ENCODE assay signal across 9 mouse cellular contexts in genomic region chr9:75197297-75197696, GRCm38 (mm10). TPM values are rescaled to one million over a fixed set of nuclear protein-coding genes. Genes with fewer than 3 reads are reported as not detected.
DNase-seq lines count a peak whose midpoint lies in the region; ATAC-seq and TF ChIP-seq lines count a peak whose summit lies in the region.
"Had no signal": no experiment of that assay in that cellular context is flagged by ENCODE, and none has a peak within 500 bp of the region (broad histone marks: within the 10 kb centered on the region; RNA-seq: fewer than 3 reads in every experiment).

No protein-coding gene starts in this region.

- H3K9ac ChIP-seq in CH12.LX (ENCODE audit: insufficient read depth, low read depth): peak overlapping the region; percentile 6; the same call in 1 of the 2 replicates
- H3K9ac ChIP-seq in stomach, postnatal 0 days (ENCODE audit: low read length): no peak overlapping the region
- no peak overlapping the region for H3K9ac ChIP-seq in intestine, embryonic 16.5 days (ENCODE audit: low read depth, low read length)
- H3K9ac ChIP-seq: neural tube, embryonic 12.5 days had no signal

- H3K4me2 ChIP-seq in CH12.LX (ENCODE audit: insufficient read depth, low read depth, poor library complexity, severe bottlenecking): 0 out of 2 replicates have a peak overlapping the region, but pooled peaks have one; percentile 61
- no peak overlapping the region for H3K4me2 ChIP-seq in stomach, postnatal 0 days (replicated peaks; ENCODE audit: low read depth)
- no peak overlapping the region for H3K4me2 ChIP-seq in intestine, embryonic 16.5 days (ENCODE audit: low read depth, low read length)
- H3K4me2 ChIP-seq: neural tube, embryonic 12.5 days had no signal

- in situ Hi-C loops in CH12.LX (cut with MboI; ENCODE audit: low pct_ligation_motif_present, low pct_unique_long_range_greater_than_20kb, low sequenced_read_pairs): no loop called here

- TF ChIP-seq EP300 in CH12.LX (IDR thresholded peaks at IDR 0.05; ENCODE audit: low read length): peak; percentile 34; the same call in 1 of the 2 replicates
- TF ChIP-seq EP300 in stomach, postnatal 0 days (optimal IDR thresholded peaks at IDR 0.05): no peak

- peak; percentile 53; the same call in 1 of the 2 replicates for ATAC-seq in stomach, postnatal 0 days (ENCODE audit: low FRiP score, low TSS enrichment)
- ATAC-seq in intestine, embryonic 16.5 days: no peak

- peak in 1 of 2 experiments; percentile 81; a peak in 2 of 4 replicates for TF ChIP-seq CTCF in CH12.LX (conservative IDR thresholded peaks at IDR 0.05 in 1 of 2, IDR thresholded peaks at IDR 0.05 in 1 of 2; ENCODE audit: low read depth in 2 of 2, low read length in 2 of 2)
- TF ChIP-seq CTCF in embryonic fibroblast, embryonic 13.5 days (IDR thresholded peaks at IDR 0.05; ENCODE audit: borderline replicate concordance, insufficient read depth, low read length): peak; percentile 18; the same call in 1 of the 2 replicates
- peak; percentile 68 for TF ChIP-seq CTCF in stomach, postnatal 0 days (IDR thresholded peaks at IDR 0.05; ENCODE audit: low read depth)

- H3K27me3 ChIP-seq in CH12.LX (replicated peaks): no peaks in the 10 kb centered on the region
- H3K27me3 ChIP-seq in stomach, postnatal 0 days (ENCODE audit: control insufficient read depth, insufficient read depth, low read length): no peaks in the 10 kb centered on the region
- no peaks in the 10 kb centered on the region for H3K27me3 ChIP-seq in intestine, embryonic 16.5 days (replicated peaks; ENCODE audit: control insufficient read depth, insufficient read depth, low read length)
- H3K27me3 ChIP-seq: neural tube, embryonic 12.5 days had no signal

- 0 out of 2 replicates have a peak, but pooled peaks cover 5% of the 10 kb centered on the region for H3K79me2 ChIP-seq in CH12.LX (replicated peaks; ENCODE audit: control insufficient read depth, extremely low read depth, insufficient read depth, poor library complexity, severe bottlenecking)

- no peaks in the 10 kb centered on the region for H3K9me3 ChIP-seq in CH12.LX (replicated peaks; ENCODE audit: low read length)
- H3K9me3 ChIP-seq in stomach, postnatal 0 days (ENCODE audit: control insufficient read depth, low read length): no peaks in the 10 kb centered on the region
- H3K9me3 ChIP-seq in intestine, embryonic 16.5 days (ENCODE audit: control insufficient read depth, low read length): no peaks in the 10 kb centered on the region
- H3K9me3 ChIP-seq: neural tube, embryonic 12.5 days had no signal

- no peak for TF ChIP-seq POLR2A in CH12.LX (IDR thresholded peaks at IDR 0.05; ENCODE audit: low read depth, low read length)
- no peak for TF ChIP-seq POLR2A in embryonic fibroblast, embryonic 13.5 days (IDR thresholded peaks at IDR 0.05; ENCODE audit: low read depth, low read length)

- no peak overlapping the region for H3K4me3 ChIP-seq in CH12.LX (replicated peaks in 1 of 3; ENCODE audit: low read depth in 2 of 3, low read length in 2 of 3, poor library complexity in 1 of 3)
- H3K4me3 ChIP-seq in embryonic fibroblast, embryonic 13.5 days (ENCODE audit: insufficient read depth, low read length): no peak overlapping the region
- H3K4me3 ChIP-seq in stomach, postnatal 0 days (ENCODE audit: low read depth, low read length): no peak overlapping the region
- H3K4me3 ChIP-seq in intestine, embryonic 16.5 days (ENCODE audit: low read length): no peak overlapping the region
- H3K4me3 ChIP-seq: neural tube, embryonic 12.5 days had no signal

- 59% methylated on average over 6 of the region's 6 CpGs for WGBS in stomach, postnatal 0 days
- 57% methylated on average over 6 of the region's 6 CpGs for WGBS in intestine, embryonic 16.5 days

- H3K4me1 ChIP-seq in CH12.LX (ENCODE audit: control insufficient read depth in 1 of 2, insufficient read depth in 2 of 2): peaks cover 10 to 42% of the 10 kb centered on the region in 2 experiments
- H3K4me1 ChIP-seq in embryonic fibroblast, embryonic 13.5 days (ENCODE audit: control insufficient read depth, insufficient read depth, low read length): peaks cover 16% of the 10 kb centered on the region
- H3K4me1 ChIP-seq in stomach, postnatal 0 days (replicated peaks; ENCODE audit: control insufficient read depth, insufficient read depth): no peaks in the 10 kb centered on the region
- H3K4me1 ChIP-seq in intestine, embryonic 16.5 days (ENCODE audit: control insufficient read depth, insufficient read depth, low read length): no peaks in the 10 kb centered on the region
- H3K4me1 ChIP-seq: neural tube, embryonic 12.5 days had no signal

- dilution Hi-C loops in CH12.LX (cut with MboI; ENCODE audit: extremely low pct_ligation_motif_present, extremely low pct_unique_long_range_greater_than_20kb, low sequenced_read_pairs): no loop called here

- DNase-seq in left cerebral cortex, postnatal 14 days (ENCODE audit: low spot score in 2 of 2): peak; percentile 38 to 50
- no peak for DNase-seq in left cerebral cortex, adult 11 months (ENCODE audit: low spot score)
- DNase-seq in CH12.LX (ENCODE audit: extremely low read depth): peak; percentile 72
- peak; percentile 64 for DNase-seq in adrenal gland, postnatal 14 days
- peak; percentile 64 for DNase-seq in layer of hippocampus, adult 9-11 months
- peak; percentile 38 for DNase-seq in stomach, postnatal 0 days (ENCODE audit: low spot score)

- H3K36me3 ChIP-seq in CH12.LX (replicated peaks in 1 of 2; ENCODE audit: control insufficient read depth in 1 of 2, insufficient read depth in 1 of 2, low read length in 1 of 2): peaks cover 30 to 65% of the 10 kb centered on the region in 2 experiments
- no peaks in the 10 kb centered on the region; the same call in 1 of the 2 replicates for H3K36me3 ChIP-seq in stomach, postnatal 0 days (ENCODE audit: control insufficient read depth, insufficient read depth, low read length)
- H3K36me3 ChIP-seq in intestine, embryonic 16.5 days (ENCODE audit: control insufficient read depth, insufficient read depth, low read length): no peaks in the 10 kb centered on the region

- peak overlapping the region; percentile 73 for H3K27ac ChIP-seq in CH12.LX (ENCODE audit: insufficient read depth, low read depth)
- peak overlapping the region; percentile 98 for H3K27ac ChIP-seq in embryonic fibroblast, embryonic 13.5 days (ENCODE audit: insufficient read depth, low read length)
- no peak overlapping the region for H3K27ac ChIP-seq in stomach, postnatal 0 days (replicated peaks)
- H3K27ac ChIP-seq in intestine, embryonic 16.5 days (ENCODE audit: low read length): no peak overlapping the region
- H3K27ac ChIP-seq: neural tube, embryonic 12.5 days had no signal

- TF ChIP-seq RAD21 in CH12.LX (IDR thresholded peaks at IDR 0.05; ENCODE audit: low read depth, low read length): peak; percentile 74

- intact Hi-C loops in left cerebral cortex, postnatal 14 days (cut with DNase I): loop anchor here (5.0 kb wide), 1 partner anchor 65 kb away; no protein-coding TSS in a partner anchor

TF ChIP-seq in CH12.LX, 34 proteins besides CTCF, POLR2A, EP300 and RAD21 (continues in another document):
- no peak for TF ChIP-seq MAZ (IDR thresholded peaks at IDR 0.05; ENCODE audit: low read depth, low read length)
- TF ChIP-seq TBP (conservative IDR thresholded peaks at IDR 0.05; ENCODE audit: low read depth, low read length): no peak
- no peak for TF ChIP-seq TCF12 (IDR thresholded peaks at IDR 0.05; ENCODE audit: low read depth, low read length)
- no peak for TF ChIP-seq CHD1 (IDR thresholded peaks at IDR 0.05; ENCODE audit: low read depth, low read length)
- TF ChIP-seq E2F4 (IDR thresholded peaks at IDR 0.05; ENCODE audit: insufficient replicate concordance, low read depth, low read length): no peak
- peak; percentile 39; the same call in 1 of the 2 replicates for TF ChIP-seq ZC3H11A (IDR thresholded peaks at IDR 0.05; ENCODE audit: low read depth, low read length)
- 0 out of 2 replicates have a peak, but pooled peaks have one; percentile 38 for TF ChIP-seq IRF4 (IDR thresholded peaks at IDR 0.05; ENCODE audit: low read depth, low read length)
- TF ChIP-seq SMC3 (IDR thresholded peaks at IDR 0.05; ENCODE audit: low read depth, low read length): peak; percentile 83
- TF ChIP-seq MYC (IDR thresholded peaks at IDR 0.05; ENCODE audit: low read depth, low read length): peak; percentile 26; the same call in 1 of the 2 replicates
- TF ChIP-seq RCOR1 (conservative IDR thresholded peaks at IDR 0.05; ENCODE audit: low read depth, low read length): no peak
- no peak for TF ChIP-seq UBTF (IDR thresholded peaks at IDR 0.05; ENCODE audit: low read depth, low read length)
- no peak for TF ChIP-seq MAFK (IDR thresholded peaks at IDR 0.05; ENCODE audit: insufficient replicate concordance, low read length)
- TF ChIP-seq ELF1 (IDR thresholded peaks at IDR 0.05; ENCODE audit: low read depth, low read length): no peak
- no peak for TF ChIP-seq ZKSCAN1 (IDR thresholded peaks at IDR 0.05; ENCODE audit: borderline replicate concordance, low read depth, low read length)
- TF ChIP-seq MXI1 (IDR thresholded peaks at IDR 0.05; ENCODE audit: low read depth, low read length): no peak; the same call in 1 of the 2 replicates
- TF ChIP-seq JUND (conservative IDR thresholded peaks at IDR 0.05; ENCODE audit: low read depth, low read length): no peak
- TF ChIP-seq CHD2 (IDR thresholded peaks at IDR 0.05; ENCODE audit: low read length): 0 out of 2 replicates have a peak, but pooled peaks have one; percentile 13
- TF ChIP-seq POLR2AphosphoS2 (IDR thresholded peaks at IDR 0.05; ENCODE audit: low read depth, low read length): no peak
- peak; percentile 59; the same call in 1 of the 2 replicates for TF ChIP-seq MEF2A (IDR thresholded peaks at IDR 0.05; ENCODE audit: borderline replicate concordance, low read depth, low read length)
- peak; percentile 43; the same call in 1 of the 2 replicates for TF ChIP-seq NELFE (IDR thresholded peaks at IDR 0.05; ENCODE audit: low read depth, low read length)
- TF ChIP-seq ZMIZ1 (IDR thresholded peaks at IDR 0.05; ENCODE audit: low read depth, low read length): no peak
- 0 out of 2 replicates have a peak, but pooled peaks have one; percentile 52 for TF ChIP-seq SIN3A (IDR thresholded peaks at IDR 0.05; ENCODE audit: low read length)
- peak; percentile 26; the same call in 1 of the 2 replicates for TF ChIP-seq MAX (IDR thresholded peaks at IDR 0.05; ENCODE audit: low read length)

RNA-seq across cellular contexts. Expression of gene Myo5c, which starts 34.5 kb away (rescaled TPM):
- 1 to 10 TPM; 1.9 to 4.0 TPM for total RNA-seq in left cerebral cortex, postnatal 14 days (2021)
- 1.6 and 4.4 TPM in 2 replicates for total RNA-seq in CH12.LX (2012; rRNA removed)
- 3.7 and 3.8 TPM in 2 replicates for total RNA-seq in CH12.LX (2014; rRNA removed)
- 4.7 and 5.2 TPM in 2 replicates for polyA plus RNA-seq in CH12.LX (2012; ENCODE audit: insufficient read length, low read depth)
- 7.0 and 7.3 TPM in 2 replicates for total RNA-seq in adrenal gland, postnatal 14 days (2021)
- polyA plus RNA-seq in embryonic fibroblast, embryonic 13.5 days (2011; ENCODE audit: insufficient read length, low read depth, missing spikeins): 0.99 and 1.9 TPM in 2 replicates
- polyA plus RNA-seq in stomach, postnatal 0 days (2015; fragmentation: Nextera tagmentation; extraction: Ambion mirVana): 11.4 and 13.2 TPM in 2 replicates
- 4.4 and 5.0 TPM in 2 replicates for polyA plus RNA-seq in intestine, embryonic 16.5 days (2015; fragmentation: Nextera tagmentation; extraction: Ambion mirVana)

Comparison
In these comparisons a context has a peak if more than half of its experiments do, and no peak if none do; other contexts are left out.
1. H3K27ac ChIP-seq: peak in CH12.LX (single experiment) and embryonic fibroblast, embryonic 13.5 days (single experiment); none in stomach, postnatal 0 days (single experiment) and intestine, embryonic 16.5 days (single experiment).